Mouse (Mus musculus) kidney, adult 2 months (tissue): ENCODE results near the gene Lrmda. TPM values are rescaled to one million over a fixed set of nuclear protein-coding genes. Genes with fewer than 3 reads are reported as not detected.

Experiments
- DNase-seq: peaks from one replicate; pipeline ENCODE4 v3.0.0; 2021
- H3K27ac ChIP-seq: fragments of 200-500 bp; 2 replicates; pipeline ENCODE4 v1.5.1; 2012; ENCODE audit warnings: low read depth, low read length, control low read depth, inconsistent platforms; ENCODE audit not compliant: insufficient read depth
- H3K27me3 ChIP-seq: fragments of 200-500 bp; replicated peaks from 2 replicates; pipeline ENCODE4 v1.6.1; 2012; ENCODE audit warnings: mild to moderate bottlenecking, moderate library complexity, low read length, inconsistent platforms; ENCODE audit not compliant: control insufficient read depth, insufficient read depth
- H3K36me3 ChIP-seq: fragments of 200-500 bp; 2 replicates; pipeline ENCODE4 v1.6.1; 2012; ENCODE audit warnings: mild to moderate bottlenecking, moderate library complexity, low read length, inconsistent platforms; ENCODE audit not compliant: control insufficient read depth, insufficient read depth
- H3K4me1 ChIP-seq: fragments of 200-500 bp; 2 replicates; pipeline ENCODE4 v1.6.1; 2011; ENCODE audit warnings: low read length; ENCODE audit not compliant: control insufficient read depth, insufficient read depth
- H3K4me3 ChIP-seq: fragments of 200-500 bp; 2 replicates; pipeline ENCODE4 v1.5.1; 2011; ENCODE audit warnings: mild to moderate bottlenecking, low read depth, low read length, control low read depth; ENCODE audit not compliant: insufficient read depth
- CTCF ChIP-seq: fragments of 200-500 bp; conservative IDR thresholded peaks from 2 replicates; pipeline ENCODE4 v1.5.1; 2011; ENCODE audit warnings: low read depth, mild to moderate bottlenecking, control low read depth, low read length, moderate library complexity, mixed read lengths; ENCODE audit not compliant: insufficient read depth, insufficient read length
- POLR2A ChIP-seq: fragments of 200-500 bp; IDR thresholded peaks from one replicate; pipeline ENCODE4 v1.6.1; 2011; ENCODE audit warnings: low read depth, low read length, control low read depth
- WGBS: fragments of 180-500 bp; shearing (Covaris S2); methylation state at CpG from one replicate; pipeline ENCODE4 v1.1.7; 2018; 5-methylcytosine and 5-hydroxymethylcytosine counted together
- polyA plus RNA-seq: library from polyadenylated mRNA; depleted of rRNA; stranded (reverse); fragments of >200 nt; gene quantifications from 2 replicates; pipeline ENCODE4 v1.2.3, GENCODE M21; 2012

The Lrmda gene
- polyA plus RNA-seq, 1 experiment = 3.3 TPM

DNA sequence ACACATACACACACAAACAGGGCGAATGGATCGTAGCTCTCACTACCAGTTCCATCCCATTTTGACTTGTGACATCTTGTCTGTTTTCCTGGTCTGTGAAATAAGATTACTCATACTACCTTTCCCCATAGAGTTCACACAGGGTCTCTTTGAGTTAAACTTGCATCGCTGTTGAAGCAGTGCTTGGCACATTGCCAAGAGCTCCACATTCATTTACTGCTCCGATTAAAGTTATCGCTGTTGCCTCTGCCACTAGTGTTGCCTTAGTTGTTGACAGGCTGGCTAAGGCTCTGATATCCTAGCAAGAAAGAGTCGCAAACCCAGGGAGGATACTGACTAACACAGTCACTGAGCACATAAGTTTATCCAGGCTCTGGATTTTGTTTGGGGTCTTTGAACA, 675.9 kb downstream of the Lrmda start:
- no peak for DNase-seq
- Histone ChIP-seq H3K4me1 (no peaks in the 10 kb centered on the region), H3K4me3 (no peak overlapping the region), H3K27me3 (no peaks in the 10 kb centered on the region), H3K36me3 (no peaks in the 10 kb centered on the region), H3K27ac (no peak overlapping the region)
- no peak for TF ChIP-seq POLR2A
- no peak for TF ChIP-seq CTCF
- 45% methylated on average over 6 of the region's 6 CpGs for WGBS

DNA sequence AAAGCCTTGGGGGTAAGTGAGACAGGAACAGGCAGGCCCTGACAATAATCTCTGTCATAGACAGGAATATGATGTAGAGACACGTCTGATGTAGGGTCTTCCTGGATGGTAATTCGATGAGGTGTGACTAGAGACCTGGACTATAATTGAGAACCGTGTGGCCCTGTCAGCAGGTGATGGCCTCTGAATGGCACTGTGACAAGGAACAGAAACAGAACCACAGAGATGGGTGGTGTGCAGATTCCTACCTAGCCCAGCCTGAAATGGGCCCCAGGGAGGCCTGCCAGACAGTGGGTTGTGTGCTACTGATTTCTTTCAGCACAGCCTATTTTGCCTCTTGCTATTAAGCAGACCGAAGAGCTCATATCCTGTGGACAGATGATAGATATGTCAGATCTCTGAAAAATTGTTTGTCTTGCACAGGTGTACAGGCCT, 676.4 kb downstream of the Lrmda start:
- H3K27ac ChIP-seq = no peak overlapping the region
- WGBS = 80% methylated on average over 4 of the region's 4 CpGs
- no peaks in the 10 kb centered on the region for H3K4me1 ChIP-seq
- no peak for DNase-seq
- no peaks in the 10 kb centered on the region for H3K27me3 ChIP-seq
- TF ChIP-seq CTCF = no peak
- TF ChIP-seq POLR2A = no peak
- no peaks in the 10 kb centered on the region for H3K36me3 ChIP-seq
- H3K4me3 ChIP-seq = no peak overlapping the region

DNA sequence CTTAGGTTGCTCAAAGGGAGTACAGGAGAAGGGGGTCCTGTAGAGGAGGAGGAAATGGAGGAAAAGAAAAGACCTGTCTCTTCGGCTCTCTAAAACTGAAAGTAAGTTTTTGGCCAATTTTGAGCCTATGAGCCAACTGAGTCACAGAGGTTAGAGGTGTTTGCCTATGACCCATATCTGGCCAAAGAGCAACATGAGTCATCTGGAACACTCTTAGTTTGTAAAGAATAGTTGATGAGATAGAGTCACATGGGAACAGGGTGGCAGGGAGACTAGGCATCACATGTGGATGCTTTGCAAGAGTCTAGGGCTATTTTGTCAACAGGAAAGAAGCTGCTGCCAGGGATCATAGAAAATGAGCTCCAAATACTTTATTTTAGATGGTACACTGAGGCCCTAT, 680.7 kb downstream of the Lrmda start:
- TF ChIP-seq POLR2A (no peak), CTCF (no peak)
- Histone ChIP-seq H3K27me3 (no peaks in the 10 kb centered on the region), H3K4me3 (no peak overlapping the region), H3K27ac (no peak overlapping the region), H3K4me1 (no peaks in the 10 kb centered on the region), H3K36me3 (no peaks in the 10 kb centered on the region)
- no peak for DNase-seq
- 89% methylated on average over 1 of the region's 1 CpGs for WGBS

DNA sequence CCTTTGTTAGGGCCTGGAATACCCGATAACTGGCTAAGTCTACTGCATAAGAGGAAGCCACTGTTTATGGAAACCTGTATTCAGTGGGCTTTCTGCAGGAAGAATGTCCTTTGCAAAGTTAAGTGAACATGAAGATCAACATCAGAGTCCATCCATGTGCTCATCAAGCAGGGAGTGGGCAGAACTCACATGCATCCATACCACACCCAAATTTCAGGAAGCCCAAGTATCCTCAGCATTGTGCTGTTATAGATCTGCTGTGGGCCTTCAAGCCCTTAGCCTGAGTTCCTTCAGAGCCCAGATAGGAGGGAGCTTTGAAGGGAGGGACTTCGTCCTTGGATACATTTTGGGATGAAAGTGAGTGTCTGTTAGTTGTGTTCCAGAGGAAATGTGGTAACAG, 681.2 kb downstream of the Lrmda start:
- DNase-seq = no peak
- Histone ChIP-seq H3K27ac (no peak overlapping the region), H3K4me1 (no peaks in the 10 kb centered on the region), H3K27me3 (no peaks in the 10 kb centered on the region), H3K4me3 (no peak overlapping the region), H3K36me3 (no peaks in the 10 kb centered on the region)
- 98% methylated on average over 2 of the region's 2 CpGs for WGBS
- TF ChIP-seq POLR2A = no peak
- no peak for TF ChIP-seq CTCF

DNA sequence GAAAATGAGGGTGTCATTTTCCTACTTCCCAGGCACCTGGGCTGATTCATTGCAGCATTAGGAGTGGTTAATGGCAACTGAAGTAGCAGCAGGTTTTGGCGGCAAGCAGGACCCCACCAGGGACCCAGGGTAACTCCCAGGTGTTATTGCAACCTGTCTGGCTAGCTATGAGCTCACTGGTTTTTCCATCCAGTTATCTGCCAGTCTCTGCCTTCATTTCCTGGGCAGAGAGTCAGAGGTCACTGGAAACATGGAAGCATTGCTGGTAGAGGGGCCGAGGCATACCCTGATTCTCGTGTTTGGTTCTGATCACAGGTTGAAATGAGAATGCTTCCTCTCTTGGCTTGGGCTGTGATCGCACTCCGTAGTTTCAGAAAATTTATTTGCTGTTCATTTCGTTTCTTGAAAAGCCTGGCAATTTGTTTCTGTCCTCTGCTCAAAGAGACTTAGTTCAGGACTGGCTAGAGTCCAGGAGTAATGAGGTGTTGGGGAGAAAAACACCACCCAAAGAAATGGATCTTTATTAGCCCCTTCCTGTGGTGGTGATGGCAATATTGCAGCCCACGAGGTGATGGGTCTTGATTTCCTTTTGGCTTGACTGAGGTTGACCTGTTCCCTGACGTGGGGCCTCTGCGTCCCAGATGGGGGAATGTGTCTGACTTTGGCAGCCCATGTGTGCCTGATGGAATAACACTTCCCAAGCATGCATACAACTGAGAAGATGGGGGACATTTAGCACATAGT, 688.6 kb downstream of the Lrmda start:
- no peaks in the 10 kb centered on the region for H3K27me3 ChIP-seq
- no peak overlapping the region for H3K4me3 ChIP-seq
- 87% methylated on average over 9 of the region's 9 CpGs for WGBS
- no peaks in the 10 kb centered on the region for H3K36me3 ChIP-seq
- H3K27ac ChIP-seq = no peak overlapping the region
- no peak for DNase-seq
- TF ChIP-seq CTCF (no peak), POLR2A (no peak)
- no peaks in the 10 kb centered on the region for H3K4me1 ChIP-seq

DNA sequence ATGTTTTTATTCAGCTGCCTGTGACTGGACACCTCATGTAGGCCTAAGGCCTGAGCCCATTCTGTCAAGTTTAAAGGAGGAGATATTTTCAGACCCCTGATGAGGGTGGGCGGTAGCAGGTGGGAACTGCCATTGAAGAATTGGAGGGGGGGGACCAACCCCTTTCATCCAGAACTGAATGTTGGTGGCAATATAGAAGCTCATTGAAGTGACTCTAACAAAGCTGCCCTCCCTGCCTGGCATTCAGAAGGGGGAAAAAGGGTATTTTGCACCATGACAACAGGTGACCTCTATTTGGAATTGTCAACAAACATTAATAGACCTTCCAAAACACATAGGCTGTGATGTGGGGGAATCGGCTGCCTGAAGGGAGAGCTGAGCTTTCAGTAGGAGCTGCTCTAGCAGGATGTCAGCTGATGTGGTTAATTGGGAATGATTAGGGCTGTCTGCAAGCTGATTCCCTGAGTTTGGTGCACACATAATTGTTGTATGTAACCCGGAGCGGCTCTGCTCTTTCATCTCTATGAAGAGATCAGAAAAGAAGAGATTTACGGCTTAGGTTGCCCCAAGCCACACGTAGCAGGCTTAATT, 690.7 kb downstream of the Lrmda start:
- Histone ChIP-seq H3K36me3 (no peaks in the 10 kb centered on the region), H3K27me3 (no peaks in the 10 kb centered on the region), H3K4me1 (no peaks in the 10 kb centered on the region), H3K4me3 (no peak overlapping the region), H3K27ac (no peak overlapping the region)
- WGBS = 66% methylated on average over 6 of the region's 6 CpGs
- TF ChIP-seq CTCF = no peak
- TF ChIP-seq POLR2A = no peak
- DNase-seq = no peak

DNA sequence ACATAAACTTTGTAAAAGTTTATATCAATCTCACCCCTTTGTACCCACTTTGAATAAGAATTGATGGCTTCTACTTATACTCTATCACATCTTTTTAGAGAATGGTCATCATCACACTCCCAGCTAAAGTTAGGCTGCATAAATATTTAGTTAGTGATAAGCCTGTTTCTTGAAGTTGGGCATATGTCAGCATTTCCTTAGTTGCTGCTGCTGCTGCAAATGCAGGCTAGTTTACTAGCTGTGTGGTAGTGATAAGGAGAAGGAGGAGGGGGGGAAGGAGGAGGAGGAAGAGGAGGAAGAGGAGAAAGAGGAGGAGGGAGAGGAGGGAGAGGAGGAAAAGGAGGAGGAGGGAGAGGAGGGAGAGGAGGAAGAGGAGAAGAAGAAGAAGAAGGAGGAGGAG, 692.9 kb downstream of the Lrmda start:
- Histone ChIP-seq H3K27ac (no peak overlapping the region), H3K36me3 (no peaks in the 10 kb centered on the region), H3K4me1 (no peaks in the 10 kb centered on the region), H3K4me3 (no peak overlapping the region), H3K27me3 (no peaks in the 10 kb centered on the region)
- TF ChIP-seq CTCF (no peak), POLR2A (no peak)
- no peak for DNase-seq
